Mouse (Mus musculus): ENCODE data around the gene Olfr114.

Olfr114 gene

DNA sequence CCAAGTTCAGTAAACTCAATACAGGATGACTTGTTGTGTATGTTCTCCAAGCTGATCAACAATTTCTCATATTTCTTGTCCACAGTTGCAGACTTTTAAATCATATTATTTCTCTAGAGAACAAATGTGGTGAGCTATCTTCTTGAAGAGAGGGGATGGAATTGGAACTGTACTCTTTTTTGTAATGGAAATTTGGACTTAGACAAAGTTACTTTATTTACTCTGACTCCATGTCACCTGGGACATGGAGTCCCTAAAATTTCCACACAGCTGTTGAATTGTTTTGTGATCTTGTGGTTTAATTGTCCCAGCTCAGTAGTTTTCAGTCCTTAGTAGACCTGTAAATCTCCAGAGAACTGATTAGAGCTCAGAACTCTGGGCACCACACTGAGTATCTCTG is at the start of gene Olfr114:
Gene Olfr114, minus strand, starts transcription at position 101 of the 400 bp plus-strand sequence.
- DNase-seq (ENCODE audit: low spot score): no peak

DNA sequence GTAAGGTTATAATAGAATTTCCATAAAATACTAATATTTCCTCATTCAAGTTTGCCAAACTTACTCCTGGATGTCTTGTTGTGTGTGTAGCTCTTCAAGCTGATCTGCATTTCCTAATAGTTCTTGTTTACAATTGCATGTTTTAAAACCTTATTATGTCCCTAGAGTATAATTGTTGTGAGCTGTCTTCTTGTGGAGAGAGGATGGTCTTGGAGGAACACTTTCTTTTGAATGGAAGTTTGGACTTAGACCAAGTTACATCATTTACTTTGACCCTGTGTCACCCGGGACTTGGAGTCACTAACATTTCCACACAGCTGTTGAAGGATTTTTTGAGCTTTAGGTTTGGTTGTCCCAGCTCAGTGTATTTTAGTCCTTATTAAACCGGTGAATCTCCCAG is 34.5 kb upstream of the Olfr114 start, which contains the start of the genes Olfr115 and Olfr116:
Gene Olfr115, minus strand, starts transcription at position 101 of the 400 bp plus-strand sequence.
Gene Olfr116, minus strand, starts transcription at position 191 of the 400 bp plus-strand sequence.
- DNase-seq (ENCODE audit: low spot score): no peak

DNA sequence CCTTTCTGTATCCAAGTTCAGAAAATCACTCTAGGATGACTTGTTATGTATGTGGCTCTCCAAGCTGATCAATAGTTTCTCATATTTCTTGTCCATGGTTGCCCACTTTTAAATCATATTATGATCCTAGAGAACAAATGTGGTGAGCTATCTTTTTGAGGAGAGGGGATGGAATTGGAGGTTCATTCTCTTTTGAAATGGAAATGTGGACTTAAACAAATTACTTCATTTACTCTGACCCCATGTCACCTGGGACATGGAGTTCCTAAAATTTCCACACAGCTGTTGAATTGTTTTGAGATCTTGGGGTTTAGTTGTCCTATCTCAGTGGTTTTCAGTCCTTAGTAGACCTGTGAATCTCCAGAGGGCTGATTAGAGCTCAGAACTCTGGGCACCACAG is 15.0 kb downstream of the Olfr114 start, which contains the start of gene Olfr113:
Gene Olfr113, minus strand, starts transcription at position 101 of the 400 bp plus-strand sequence.
- DNase-seq (ENCODE audit: low spot score): no peak

DNA sequence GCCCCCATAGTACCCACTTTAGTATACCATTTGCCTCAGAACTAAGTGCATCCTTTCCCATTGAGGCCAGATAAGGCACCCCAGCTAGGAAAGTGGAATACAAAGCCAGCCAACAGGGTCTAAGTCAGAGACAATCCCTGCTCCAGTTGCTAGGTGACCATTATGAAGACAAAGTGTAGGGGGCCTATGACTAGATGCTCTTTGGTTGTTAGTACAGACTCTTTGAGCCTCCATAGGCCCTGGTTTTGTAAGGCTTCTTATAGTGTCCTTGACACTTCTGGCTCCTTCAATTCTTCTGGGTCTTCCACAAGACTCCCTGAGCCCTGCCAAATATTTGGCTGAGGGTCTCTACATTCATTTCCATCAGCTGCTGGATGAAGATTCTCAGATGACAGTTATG is 23.2 kb downstream of the Olfr114 start, which contains the start of gene Olfr112:
Gene Olfr112, minus strand, starts transcription at position 101 of the 400 bp plus-strand sequence.
- no peak for DNase-seq (ENCODE audit: low spot score)

DNA sequence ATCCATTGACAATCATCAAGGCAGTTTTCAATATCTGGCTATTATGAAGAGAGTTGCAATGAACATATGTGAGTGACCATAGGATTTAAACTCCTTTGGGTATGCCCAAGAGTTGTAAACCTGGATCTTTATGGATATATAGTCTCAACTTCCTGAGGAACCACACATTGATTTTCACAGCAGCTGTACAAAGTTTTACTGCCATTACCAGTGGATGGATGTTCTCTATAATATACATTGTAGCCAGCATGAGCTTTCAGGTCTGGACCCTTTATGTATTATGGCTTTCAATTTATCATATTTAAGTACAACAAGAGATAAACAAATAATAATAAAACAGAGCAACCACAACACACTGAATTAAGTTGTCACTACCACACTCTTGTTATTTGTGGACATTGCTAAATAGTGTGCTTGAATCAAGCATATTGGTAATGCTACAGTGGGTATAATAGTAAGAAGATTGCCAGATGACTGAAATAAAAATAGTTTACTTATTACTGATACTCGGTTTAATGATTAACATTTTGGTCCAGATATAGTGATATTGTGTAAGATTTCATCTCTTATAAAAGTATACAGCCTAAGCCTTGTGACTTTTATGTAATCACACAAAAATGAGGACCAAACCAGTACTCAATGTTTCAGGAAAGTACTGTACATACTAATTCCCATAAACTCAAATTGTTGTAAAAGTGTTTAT is 33.5 kb downstream of the Olfr114 start:
- DNase-seq (ENCODE audit: low spot score): no peak

DNA sequence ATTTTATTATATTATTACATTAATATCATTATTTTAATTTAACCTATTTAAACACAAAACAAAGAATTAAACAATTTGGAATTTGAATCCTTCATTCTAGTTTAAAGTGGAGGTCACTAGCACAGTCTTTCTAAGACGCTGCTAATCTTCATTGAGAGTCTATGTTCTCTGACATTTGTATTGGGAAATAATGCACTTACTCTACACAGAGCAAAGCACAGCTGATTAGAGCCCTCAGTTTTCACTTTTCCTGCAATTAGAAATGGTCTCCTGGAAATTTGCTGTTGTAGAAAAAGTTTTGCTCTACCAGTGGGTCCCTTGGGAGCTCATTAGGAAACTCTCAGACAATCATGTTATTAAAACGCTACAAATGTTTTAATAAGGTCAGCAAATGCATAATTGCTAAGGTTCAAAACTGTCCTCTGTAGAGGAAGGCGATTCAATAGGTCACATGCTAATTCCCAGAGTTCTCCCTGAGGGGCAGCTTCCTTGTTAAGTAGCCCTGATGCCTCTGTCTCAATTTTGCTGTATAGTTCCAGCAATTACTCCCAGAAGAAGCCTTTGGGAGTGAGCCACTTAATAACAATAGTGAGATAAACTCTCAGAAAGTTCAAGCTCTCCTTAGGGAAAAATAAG is 48.6 kb downstream of the Olfr114 start:
- DNase-seq (ENCODE audit: low spot score): no peak

DNA sequence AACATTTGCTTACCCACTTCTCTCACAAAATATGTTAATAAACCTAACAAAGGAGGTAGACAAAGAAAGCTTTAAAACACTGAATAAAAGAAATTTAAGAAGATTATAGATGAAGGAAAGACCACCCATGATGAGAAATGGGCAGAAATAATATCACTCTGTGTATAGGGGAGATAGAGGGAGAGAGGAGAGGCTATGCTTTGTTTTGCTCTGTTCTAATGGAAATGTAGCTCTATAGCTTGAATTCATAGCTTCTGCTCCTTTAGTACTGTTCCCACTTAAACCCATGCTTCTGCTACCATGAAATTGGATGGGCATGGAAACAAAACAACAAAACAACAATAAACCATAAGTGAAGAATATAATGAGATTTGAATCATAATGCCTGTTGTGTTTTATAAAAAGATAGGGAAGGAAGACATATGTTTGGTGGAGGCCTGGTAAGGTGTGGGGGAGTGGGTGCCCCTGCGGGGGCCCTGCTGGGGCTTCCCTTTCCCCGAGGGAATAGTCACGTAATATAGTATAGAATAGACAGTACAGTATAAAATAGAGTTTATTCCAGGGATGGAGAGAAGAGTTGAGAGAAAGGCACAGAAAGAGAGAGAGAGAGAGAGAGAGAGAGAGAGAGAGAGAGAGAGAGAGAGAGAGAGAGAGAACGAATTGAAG is 51.0 kb downstream of the Olfr114 start:
- no peak for DNase-seq (ENCODE audit: low spot score)

Measured in urinary bladder, postnatal 10 days (tissue).